Mouse (Mus musculus) ES-Bruce4 (cell line): ENCODE measurements around the gene Hoxd10.

Source experiments
- CTCF ChIP-seq: IDR thresholded peaks from one replicate; pipeline ENCODE4 v1.8.1; 2011; ENCODE audit warnings: low read depth, low read length
- EP300 ChIP-seq: IDR thresholded peaks from 2 replicates; pipeline ENCODE4 v1.6.1; 2011; ENCODE audit warnings: low read depth, low read length; ENCODE audit not compliant: insufficient read depth
- POLR2A ChIP-seq: IDR thresholded peaks from one replicate; pipeline ENCODE4 v1.8.1; 2011; ENCODE audit warnings: low read length; ENCODE audit not compliant: insufficient read depth

DNA sequence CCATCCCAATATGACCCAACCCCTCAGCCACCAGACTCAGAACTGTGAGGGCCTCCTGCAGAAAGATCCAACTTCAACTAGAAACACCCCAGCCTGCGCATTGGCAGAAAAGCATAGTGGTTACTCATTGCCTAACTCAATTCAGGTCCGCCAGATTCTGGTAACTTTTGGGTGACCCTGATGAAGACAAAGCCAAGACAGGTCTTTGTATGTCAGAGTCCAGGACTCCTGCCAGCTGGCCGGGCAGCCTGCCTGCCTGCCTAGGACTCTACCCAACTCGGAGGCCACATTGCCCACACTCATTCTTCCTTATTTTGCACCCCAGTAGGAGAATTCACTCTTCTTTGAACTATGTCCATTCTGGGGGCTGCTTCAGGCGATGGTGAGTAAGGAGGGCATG lies 34.8 kb downstream of the Hoxd10 start, which contains the start of gene Gm28230:
- TF ChIP-seq CTCF (no peak), POLR2A (no peak), EP300 (no peak)
